Mouse (Mus musculus): Measurements from ENCODE around the gene Ntn1. TPM values are rescaled to one million over a fixed set of nuclear protein-coding genes. Genes with fewer than 3 reads are reported as not detected.
A peak's percentile ranks its signal among the peaks of the same experiment; 100 is the strongest.

Ntn1 gene
- total RNA-seq, 2 experiments from 2014 or later: 6.0 to 7.4 TPM

DNA sequence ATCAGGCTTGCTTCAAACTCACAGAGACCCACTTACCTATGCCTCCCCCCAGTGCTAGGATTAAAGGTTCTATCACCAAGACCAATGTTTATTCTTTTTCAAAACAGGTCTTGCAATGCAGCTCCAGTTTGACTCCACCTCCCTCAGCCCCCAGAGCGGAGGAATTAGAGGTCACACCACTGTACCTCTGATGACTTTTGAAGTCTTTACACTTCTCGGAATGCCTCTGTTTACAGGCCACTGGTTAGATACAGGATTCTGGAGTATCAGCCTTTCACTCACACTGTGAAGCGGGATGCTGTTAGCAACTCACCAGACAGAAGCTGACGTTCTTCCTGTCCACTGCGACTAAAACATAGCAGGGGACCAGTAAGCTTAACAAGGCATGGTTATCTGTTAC is 805 bp upstream of the Ntn1 start:
- TF ChIP-seq CTCF (IDR thresholded peaks at IDR 0.05): no peak

DNA sequence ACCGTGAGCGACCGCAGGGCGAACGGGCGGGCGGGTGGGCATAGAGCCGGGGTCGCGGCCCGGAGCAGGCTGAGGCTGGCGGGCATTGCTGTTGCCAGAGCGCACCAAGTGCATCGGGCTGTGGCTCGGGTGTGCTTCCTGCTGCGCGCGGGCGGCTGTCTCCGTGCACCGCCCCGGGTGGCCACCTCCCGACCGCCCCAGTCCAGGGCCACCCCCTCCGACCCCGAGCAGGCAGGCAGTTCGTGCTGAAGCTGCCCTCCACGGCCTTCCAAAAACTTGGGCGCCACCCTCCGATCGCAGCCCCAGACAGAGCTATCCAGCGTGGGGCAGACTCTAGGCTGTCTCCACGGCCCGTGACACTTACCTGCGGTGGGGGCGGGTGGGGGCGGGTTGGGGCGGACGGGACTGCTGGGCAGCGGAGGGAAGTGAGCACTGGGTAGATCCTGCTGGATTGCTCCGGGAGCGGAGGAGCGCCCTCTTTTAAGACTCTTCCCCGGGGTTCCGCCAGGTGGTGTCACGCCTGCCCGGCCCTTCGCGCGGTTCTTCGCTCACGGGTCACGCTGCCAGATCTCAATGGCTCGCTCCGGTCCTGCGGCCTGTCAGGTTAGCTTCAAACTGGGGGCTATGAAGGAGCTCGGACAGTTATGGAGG is 477 bp downstream of the Ntn1 start:
- H3K27ac ChIP-seq: no peak overlapping the region
- intact Hi-C loops (cut with DNase I): no loop called here
- peak overlapping the region; percentile 50 for H3K4me3 ChIP-seq
- DNase-seq (ENCODE audit: extremely low spot score in 1 of 2, low spot score in 2 of 2): no peak
- TF ChIP-seq CTCF (IDR thresholded peaks at IDR 0.05): peak; percentile 29

More for the DNA sequence above, 805 bp upstream of the Ntn1 start:
- intact Hi-C loops (cut with DNase I): no loop called here
- H3K27ac ChIP-seq: no peak overlapping the region
- no peak for DNase-seq (ENCODE audit: extremely low spot score in 1 of 2, low spot score in 2 of 2)
- H3K4me3 ChIP-seq: no peak overlapping the region

DNA sequence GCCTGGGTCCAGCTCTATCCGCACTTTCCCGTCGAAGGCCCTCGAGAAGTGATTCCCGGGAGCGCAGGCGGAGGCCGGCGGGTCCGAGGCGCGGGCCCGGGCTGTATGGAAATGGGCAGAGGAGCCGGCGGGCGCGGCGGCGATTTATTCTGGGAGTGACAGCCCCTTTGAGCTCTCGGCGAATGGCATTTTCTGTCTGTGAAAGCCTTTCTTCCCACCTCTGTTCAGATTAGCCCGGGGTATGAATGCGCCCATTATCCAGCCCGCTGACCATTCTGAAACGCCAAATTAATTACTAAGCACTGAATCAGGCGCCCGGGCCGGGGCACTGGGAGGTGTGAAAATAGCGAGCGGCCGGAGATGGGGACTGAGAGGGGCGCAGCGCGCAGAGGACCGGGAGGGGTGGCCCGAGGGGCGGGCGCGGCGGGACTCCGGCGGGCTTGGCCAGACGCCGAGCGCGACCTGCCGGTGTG is 1.0 kb downstream of the Ntn1 start:
- Histone ChIP-seq H3K27ac (no peak overlapping the region), H3K4me3 (peak overlapping the region; percentile 50)
- intact Hi-C loops (cut with DNase I): no loop called here
- no peak for TF ChIP-seq CTCF (IDR thresholded peaks at IDR 0.05)
- peak in 1 of 2 experiments; percentile 33 for DNase-seq (ENCODE audit: extremely low spot score in 1 of 2, low spot score in 2 of 2)

DNA sequence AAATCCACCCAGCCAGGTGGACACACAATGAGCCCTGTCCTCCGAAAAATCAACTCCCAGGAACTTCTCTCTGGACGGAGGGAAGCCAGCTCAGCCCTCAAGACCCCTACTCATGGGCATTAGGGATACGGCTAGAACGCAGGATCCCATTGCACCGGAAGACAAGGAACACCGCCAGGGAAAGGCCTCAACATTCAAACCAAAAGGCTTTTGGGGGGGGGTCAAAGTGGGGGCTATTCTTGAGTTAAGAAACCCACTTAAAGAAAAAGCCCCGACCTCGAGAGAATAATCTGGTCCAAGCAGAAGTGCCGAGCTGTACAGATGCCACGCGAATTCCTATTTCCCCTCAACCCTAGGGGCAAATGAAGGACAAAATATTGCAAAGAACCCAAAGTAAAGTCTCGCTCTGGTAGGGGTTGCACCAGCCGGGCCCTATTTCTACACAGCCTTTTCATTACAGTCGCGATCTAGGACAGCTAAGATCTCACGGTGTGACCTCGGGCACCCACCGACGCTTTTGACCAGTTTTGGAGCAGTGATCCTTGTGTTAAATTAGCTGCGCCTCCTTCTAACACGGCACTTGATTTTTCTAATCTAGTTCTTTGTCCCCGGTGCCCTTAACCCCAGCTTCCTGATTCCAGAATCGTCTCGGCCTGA is 1.6 kb downstream of the Ntn1 start:
- no peak for DNase-seq (ENCODE audit: extremely low spot score in 1 of 2, low spot score in 2 of 2)
- no peak overlapping the region for H3K4me3 ChIP-seq
- intact Hi-C loops (cut with DNase I): no loop called here
- no peak for TF ChIP-seq CTCF (IDR thresholded peaks at IDR 0.05)
- H3K27ac ChIP-seq: no peak overlapping the region

DNA sequence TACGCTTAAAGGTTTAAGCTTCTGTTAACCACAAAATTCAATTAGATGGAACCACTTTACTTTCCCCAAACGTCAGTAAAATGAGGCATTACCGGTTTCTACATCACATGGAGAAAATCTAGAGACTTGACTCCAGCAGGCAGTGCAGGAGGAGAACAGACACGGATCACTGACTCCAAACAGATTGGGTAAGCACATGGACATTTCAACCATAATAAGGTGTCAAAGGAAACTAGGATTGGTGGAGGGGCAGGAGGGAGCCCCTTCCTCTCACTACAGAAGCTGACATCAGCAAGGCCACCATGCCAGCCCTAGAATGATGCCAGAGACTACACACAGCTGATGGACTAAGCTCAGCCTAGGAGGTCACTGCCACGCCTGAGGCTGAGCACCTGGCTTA is 5.1 kb downstream of the Ntn1 start:
- Histone ChIP-seq H3K4me3 (no peak overlapping the region), H3K27ac (no peak overlapping the region)
- no peak for TF ChIP-seq CTCF (IDR thresholded peaks at IDR 0.05)
- no peak for DNase-seq (ENCODE audit: extremely low spot score in 1 of 2, low spot score in 2 of 2)
- intact Hi-C loops (cut with DNase I): no loop called here

- H3K4me3 ChIP-seq: no peak overlapping the region
- DNase-seq (ENCODE audit: extremely low spot score in 1 of 2, low spot score in 2 of 2): no peak
- TF ChIP-seq CTCF (IDR thresholded peaks at IDR 0.05): no peak
- intact Hi-C loops (cut with DNase I): no loop called here
- H3K27ac ChIP-seq: no peak overlapping the region
Measured at GRCm38 (mm10) chr11:68394749-68395148, 5.9 kb downstream of the Ntn1 start.

GRCm38 (mm10) chr11:68393897-68394490 is 6.6 kb downstream of the Ntn1 start:
- no peak for DNase-seq (ENCODE audit: extremely low spot score in 1 of 2, low spot score in 2 of 2)
- Histone ChIP-seq H3K4me3 (no peak overlapping the region), H3K27ac (no peak overlapping the region)
- intact Hi-C loops (cut with DNase I): no loop called here
- no peak for TF ChIP-seq CTCF (IDR thresholded peaks at IDR 0.05)

GRCm38 (mm10) chr11:68390381-68391287 is 10.0 kb downstream of the Ntn1 start:
- Histone ChIP-seq H3K27ac (no peak overlapping the region), H3K4me3 (no peak overlapping the region)
- no peak for DNase-seq (ENCODE audit: extremely low spot score in 1 of 2, low spot score in 2 of 2)
- intact Hi-C loops (cut with DNase I): no loop called here
- no peak for TF ChIP-seq CTCF (IDR thresholded peaks at IDR 0.05)

DNA sequence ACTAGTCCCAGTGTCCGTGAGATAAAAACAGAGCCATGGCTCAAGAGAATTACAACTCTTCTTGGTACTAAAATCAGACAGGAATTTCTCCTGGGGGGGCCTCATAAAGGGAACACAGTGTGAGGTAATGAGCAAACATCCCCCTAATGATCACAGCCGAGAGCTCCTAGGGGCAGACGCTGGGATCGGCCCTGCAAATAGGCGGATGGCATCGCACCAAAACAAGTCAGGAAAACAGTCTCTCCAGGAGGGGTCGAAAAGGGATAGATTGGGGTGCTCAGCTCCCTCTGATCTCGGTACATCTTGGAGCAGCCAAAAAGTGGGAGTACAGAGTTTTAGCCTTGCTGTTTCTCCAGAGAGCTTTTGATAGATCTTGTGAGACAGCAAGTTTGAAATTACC is 11.0 kb downstream of the Ntn1 start:
- no peak overlapping the region for H3K27ac ChIP-seq
- no peak overlapping the region for H3K4me3 ChIP-seq
- intact Hi-C loops (cut with DNase I): no loop called here
- no peak for DNase-seq (ENCODE audit: extremely low spot score in 1 of 2, low spot score in 2 of 2)
- TF ChIP-seq CTCF (IDR thresholded peaks at IDR 0.05): peak; percentile 1

- Histone ChIP-seq H3K27ac (no peak overlapping the region), H3K4me3 (no peak overlapping the region)
- no peak for TF ChIP-seq CTCF (IDR thresholded peaks at IDR 0.05)
- DNase-seq (ENCODE audit: extremely low spot score in 1 of 2, low spot score in 2 of 2): no peak
- intact Hi-C loops (cut with DNase I): no loop called here
Measured at GRCm38 (mm10) chr11:68388655-68389015, 12.0 kb downstream of the Ntn1 start.

- Histone ChIP-seq H3K27ac (no peak overlapping the region), H3K4me3 (no peak overlapping the region)
- TF ChIP-seq CTCF (IDR thresholded peaks at IDR 0.05): no peak
- intact Hi-C loops (cut with DNase I): no loop called here
- no peak for DNase-seq (ENCODE audit: extremely low spot score in 1 of 2, low spot score in 2 of 2)
Measured at GRCm38 (mm10) chr11:68387971-68388654, 12.5 kb downstream of the Ntn1 start.
